Mouse (Mus musculus) stomach, embryonic 14.5 days (tissue): ENCODE results near the gene Clip1. TPM values are rescaled to one million over a fixed set of nuclear protein-coding genes. Genes with fewer than 3 reads are reported as not detected.

ENCODE experiments used
- ATAC-seq: fragments of 200-750 bp; cut with Nextera tagmentation; 2 replicates; pipeline ENCODE4 v1.8.0; 2017; ENCODE audit warnings: low read depth, moderate TSS enrichment; ENCODE audit not compliant: insufficient number of reproducible peaks, insufficient read depth, low FRiP score
- H3K27ac ChIP-seq: fragments of 300-500 bp; sonication (generic); 2 replicates; pipeline ENCODE4 v1.5.1; 2014; ENCODE audit warnings: mild to moderate bottlenecking, low read length, moderate library complexity, mixed read lengths
- H3K27me3 ChIP-seq: fragments of 300-500 bp; sonication (generic); 2 replicates; pipeline ENCODE4 v1.6.1; 2014; ENCODE audit warnings: low read length, control low read depth, mixed read lengths; ENCODE audit not compliant: control insufficient read depth, insufficient read depth
- H3K36me3 ChIP-seq: fragments of 300-500 bp; sonication (generic); 2 replicates; pipeline ENCODE4 v1.6.1; 2014; ENCODE audit warnings: mild to moderate bottlenecking, control low read depth, low read length, moderate library complexity, mixed read lengths; ENCODE audit not compliant: control insufficient read depth, insufficient read depth
- H3K4me1 ChIP-seq: fragments of 300-500 bp; sonication (generic); 2 replicates; pipeline ENCODE4 v1.6.1; 2014; ENCODE audit warnings: low read length, control low read depth, mixed read lengths; ENCODE audit not compliant: control insufficient read depth, insufficient read depth
- H3K4me2 ChIP-seq: fragments of 300-500 bp; sonication (generic); replicated peaks from 2 replicates; pipeline ENCODE4 v1.6.1; 2014; ENCODE audit warnings: low read depth, low read length, control low read depth
- H3K4me3 ChIP-seq: fragments of 300-500 bp; sonication (generic); 2 replicates; pipeline ENCODE4 v1.5.1; 2014; ENCODE audit warnings: low read depth, low read length, control low read depth
- H3K9ac ChIP-seq: fragments of 300-500 bp; sonication (generic); replicated peaks from 2 replicates; pipeline ENCODE4 v1.6.1; 2014; ENCODE audit warnings: low read depth, mild to moderate bottlenecking, control low read depth, low read length, moderate library complexity, mixed read lengths
- H3K9me3 ChIP-seq: fragments of 300-500 bp; sonication (generic); 2 replicates; pipeline ENCODE4 v1.6.1; 2016; ENCODE audit warnings: low read depth, low read length, control low read depth; ENCODE audit not compliant: control insufficient read depth
- WGBS: fragments of 180-500 bp; shearing (Covaris S2); extraction: QIAGEN DNeasy Blood & Tissue Kit; methylation state at CpG from one replicate; pipeline ENCODE4 v1.1.7; 2014; 5-methylcytosine and 5-hydroxymethylcytosine counted together
- polyA plus RNA-seq: library from polyadenylated mRNA; unstranded; fragments of >200 nt; fragmentation: Nextera tagmentation; extraction: Ambion mirVana; gene quantifications from 2 replicates; pipeline ENCODE4 v1.2.1, GENCODE M21; 2014

The Clip1 gene
- polyA plus RNA-seq, 1 experiment from 2014 or later: 39.5 TPM

- Histone ChIP-seq H3K9ac (no peak overlapping the region), H3K9me3 (no peaks in the 10 kb centered on the region), H3K27ac (no peak overlapping the region), H3K4me2 (no peak overlapping the region), H3K36me3 (no peaks in the 10 kb centered on the region), H3K4me3 (no peak overlapping the region), H3K27me3 (no peaks in the 10 kb centered on the region), H3K4me1 (peaks cover 16% of the 10 kb centered on the region; the same call in 1 of the 2 replicates)
- ATAC-seq: no peak
- 82% methylated on average over 7 of the region's 7 CpGs for WGBS
Measured at GRCm38 (mm10) chr5:123665956-123666355, 18.5 kb downstream of the Clip1 start.

DNA sequence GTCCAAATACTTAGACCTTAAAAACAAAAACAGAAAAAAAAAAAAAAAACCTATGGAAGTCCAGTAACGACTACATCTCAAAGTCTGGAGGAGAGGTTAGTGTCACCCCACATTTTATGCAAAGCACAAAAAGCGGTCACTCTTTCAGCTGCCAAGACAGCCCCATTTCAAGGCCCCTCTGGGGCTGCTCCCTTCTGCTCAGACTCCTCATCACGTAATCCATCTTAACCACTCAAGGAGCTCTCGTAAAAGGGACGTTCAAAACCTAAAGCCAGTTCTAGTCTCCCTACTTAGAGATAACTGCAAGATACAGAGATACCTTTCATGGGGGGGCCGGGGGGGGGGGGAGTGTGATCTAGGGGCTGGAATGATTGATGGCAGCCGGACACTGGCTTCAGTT, 20.1 kb downstream of the Clip1 start:
- ATAC-seq: no peak
- 63% methylated on average over 7 of the region's 7 CpGs for WGBS
- no peaks in the 10 kb centered on the region for H3K27me3 ChIP-seq

DNA sequence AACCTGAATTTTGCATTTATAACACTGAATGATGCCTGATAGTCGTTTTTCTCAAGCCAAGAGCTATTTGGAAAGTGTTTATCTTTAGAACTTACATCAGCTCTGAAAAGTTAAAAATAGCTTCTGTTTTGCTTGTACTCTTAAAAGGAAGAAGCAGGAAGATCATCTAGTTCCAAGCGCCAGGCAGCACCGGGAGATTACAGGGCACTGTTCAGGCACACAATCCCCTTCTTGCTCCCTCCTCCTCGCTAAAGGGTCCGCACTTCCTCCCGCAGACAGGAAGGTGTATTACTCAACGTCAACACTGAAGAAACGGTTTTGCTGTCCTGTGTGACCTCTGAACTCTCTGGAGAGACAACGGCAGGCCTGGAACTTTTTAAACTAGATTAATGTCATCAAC, 22.4 kb downstream of the Clip1 start:
- no peak overlapping the region for H3K9ac ChIP-seq
- no peaks in the 10 kb centered on the region for H3K9me3 ChIP-seq
- 0 out of 2 replicates have a peak overlapping the region, but pooled peaks have one; percentile 14 for H3K4me2 ChIP-seq
- H3K4me3 ChIP-seq: no peak overlapping the region
- peak overlapping the region; percentile 48; the same call in 1 of the 2 replicates for H3K27ac ChIP-seq
- H3K36me3 ChIP-seq: no peaks in the 10 kb centered on the region
- ATAC-seq: no peak
- 17% methylated on average over 9 of the region's 9 CpGs for WGBS
- no peaks in the 10 kb centered on the region for H3K27me3 ChIP-seq
- H3K4me1 ChIP-seq: peaks cover 11% of the 10 kb centered on the region; the same call in 1 of the 2 replicates

More for the DNA sequence above, 20.1 kb downstream of the Clip1 start:
- no peak overlapping the region for H3K4me2 ChIP-seq
- no peak overlapping the region for H3K27ac ChIP-seq
- no peak overlapping the region for H3K4me3 ChIP-seq
- peaks cover 11% of the 10 kb centered on the region; the same call in 1 of the 2 replicates for H3K4me1 ChIP-seq
- H3K36me3 ChIP-seq: no peaks in the 10 kb centered on the region
- no peak overlapping the region for H3K9ac ChIP-seq
- no peaks in the 10 kb centered on the region for H3K9me3 ChIP-seq

GRCm38 (mm10) chr5:123661602-123662001, 22.8 kb downstream of the Clip1 start:
- no peak overlapping the region for H3K9ac ChIP-seq
- H3K36me3 ChIP-seq: no peaks in the 10 kb centered on the region
- WGBS: 51% methylated on average over 3 of the region's 3 CpGs
- H3K4me2 ChIP-seq: no peak overlapping the region
- peaks cover 11% of the 10 kb centered on the region; the same call in 1 of the 2 replicates for H3K4me1 ChIP-seq
- H3K27ac ChIP-seq: peak overlapping the region; percentile 45; the same call in 1 of the 2 replicates
- H3K27me3 ChIP-seq: no peaks in the 10 kb centered on the region
- H3K4me3 ChIP-seq: no peak overlapping the region
- no peak for ATAC-seq
- H3K9me3 ChIP-seq: no peaks in the 10 kb centered on the region

DNA sequence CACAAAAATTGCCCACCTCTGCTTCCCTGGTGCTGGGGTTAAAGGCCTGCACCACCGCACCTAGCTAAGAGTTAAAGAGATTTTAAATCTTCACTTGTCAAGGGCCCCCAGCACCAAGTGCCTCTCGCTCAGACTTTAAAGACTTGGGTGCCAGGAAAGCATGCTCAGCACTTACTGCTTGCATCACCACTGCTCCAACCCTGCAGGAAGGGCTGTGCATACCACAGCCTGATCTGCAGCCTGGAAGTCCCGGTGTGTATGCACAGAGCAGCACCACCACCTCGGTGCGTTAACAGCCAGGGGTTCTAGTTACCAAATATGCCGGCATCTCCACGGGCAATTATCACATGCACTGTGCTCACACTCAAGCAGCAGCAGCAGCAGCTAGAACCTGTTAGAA, 26.8 kb downstream of the Clip1 start:
- no peaks in the 10 kb centered on the region for H3K27me3 ChIP-seq
- no peak overlapping the region for H3K4me2 ChIP-seq

DNA sequence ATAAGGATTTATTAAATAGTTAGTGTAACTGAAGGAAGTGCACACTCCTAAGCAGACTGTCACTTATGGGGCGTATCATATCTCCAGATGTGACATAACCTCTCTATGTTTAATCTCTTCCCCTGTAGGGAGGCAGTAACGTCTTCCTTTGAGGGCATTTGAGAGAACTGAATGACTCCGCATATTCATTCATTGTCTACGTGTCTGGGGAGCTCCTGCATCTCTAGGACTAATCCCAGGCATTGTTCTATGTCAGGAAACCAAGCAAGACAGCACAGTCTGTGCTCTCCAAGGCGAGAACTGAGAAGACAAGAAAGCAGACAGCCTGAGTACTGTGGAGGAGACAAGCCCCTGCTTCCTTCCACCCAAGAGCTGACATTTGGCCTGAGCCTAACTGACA, 29.5 kb downstream of the Clip1 start:
- H3K4me3 ChIP-seq: no peak overlapping the region
- no peaks in the 10 kb centered on the region for H3K9me3 ChIP-seq
- no peak overlapping the region for H3K4me2 ChIP-seq
- no peaks in the 10 kb centered on the region; the same call in none of the 2 replicates for H3K36me3 ChIP-seq
- H3K27me3 ChIP-seq: no peaks in the 10 kb centered on the region
- H3K4me1 ChIP-seq: no peaks in the 10 kb centered on the region
- no peak overlapping the region for H3K9ac ChIP-seq
- ATAC-seq: no peak
- 61% methylated on average over 5 of the region's 5 CpGs for WGBS
- H3K27ac ChIP-seq: no peak overlapping the region

More for the DNA sequence above, 26.8 kb downstream of the Clip1 start:
- H3K4me1 ChIP-seq: peaks cover 11% of the 10 kb centered on the region; the same call in 1 of the 2 replicates
- WGBS: 55% methylated on average over 7 of the region's 7 CpGs
- no peak overlapping the region for H3K9ac ChIP-seq
- no peaks in the 10 kb centered on the region for H3K9me3 ChIP-seq
- ATAC-seq: no peak
- H3K4me3 ChIP-seq: no peak overlapping the region
- H3K27ac ChIP-seq: no peak overlapping the region
- no peaks in the 10 kb centered on the region; the same call in none of the 2 replicates for H3K36me3 ChIP-seq

DNA sequence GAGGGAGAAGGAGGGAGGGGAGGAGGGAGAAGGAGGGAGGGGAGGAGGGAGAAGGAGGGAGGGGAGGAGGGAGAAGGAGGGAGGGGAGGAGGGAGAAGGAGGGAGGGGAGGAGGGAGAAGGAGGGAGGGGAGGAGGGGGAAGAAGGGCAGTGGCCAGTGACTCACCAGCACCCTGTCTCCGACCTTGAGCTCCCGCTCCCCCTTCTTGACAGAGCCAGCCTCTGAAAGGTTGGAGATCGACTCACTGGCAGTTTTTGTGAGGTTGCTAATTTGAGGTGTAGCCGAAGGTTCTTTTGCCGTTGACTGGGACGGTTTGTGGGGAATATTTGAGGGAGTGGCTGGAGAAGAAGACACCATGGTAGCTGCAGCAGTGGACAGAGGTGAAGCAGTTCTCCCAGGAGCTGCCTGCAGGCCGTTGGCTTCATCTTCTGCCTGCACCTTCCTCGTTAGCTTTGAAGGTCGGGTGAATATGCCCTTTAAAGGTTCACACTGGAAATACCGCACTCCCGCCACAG, 31.1 kb downstream of the Clip1 start:
- Histone ChIP-seq H3K4me2 (no peak overlapping the region), H3K9ac (no peak overlapping the region), H3K9me3 (no peaks in the 10 kb centered on the region), H3K4me3 (no peak overlapping the region), H3K27me3 (no peaks in the 10 kb centered on the region), H3K27ac (no peak overlapping the region), H3K4me1 (no peaks in the 10 kb centered on the region), H3K36me3 (no peaks in the 10 kb centered on the region; the same call in none of the 2 replicates)
- 90% methylated on average over 11 of the region's 11 CpGs for WGBS
- ATAC-seq: no peak

DNA sequence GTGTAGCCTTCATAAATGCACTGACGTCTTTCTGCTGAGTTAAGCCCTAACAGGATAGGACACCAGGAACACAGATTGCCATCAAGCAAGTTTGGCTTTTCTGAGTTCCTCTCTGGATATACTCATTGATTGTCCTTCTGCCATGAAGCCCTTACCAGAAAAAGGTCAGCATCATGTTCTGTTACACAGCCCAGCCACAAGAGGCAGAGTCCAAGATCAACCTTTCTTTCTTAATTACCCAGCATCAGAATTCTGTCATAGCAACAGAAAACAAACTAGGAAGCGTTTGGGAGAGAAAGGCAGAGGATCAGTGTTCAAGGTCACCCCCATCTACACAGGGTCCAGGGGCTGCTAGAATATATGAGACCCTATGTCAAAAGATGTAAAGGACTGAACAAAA, 33.6 kb downstream of the Clip1 start:
- Histone ChIP-seq H3K27me3 (no peaks in the 10 kb centered on the region), H3K4me2 (no peak overlapping the region), H3K4me1 (no peaks in the 10 kb centered on the region), H3K4me3 (no peak overlapping the region), H3K9ac (no peak overlapping the region), H3K9me3 (no peaks in the 10 kb centered on the region), H3K27ac (no peak overlapping the region), H3K36me3 (peaks cover 15% of the 10 kb centered on the region)
- ATAC-seq: no peak
- 62% methylated on average over 2 of the region's 2 CpGs for WGBS

GRCm38 (mm10) chr5:123642401-123642800, 42.0 kb downstream of the Clip1 start:
- peaks cover 42% of the 10 kb centered on the region for H3K36me3 ChIP-seq
- no peaks in the 10 kb centered on the region for H3K9me3 ChIP-seq
- no peak for ATAC-seq
- no peak overlapping the region for H3K27ac ChIP-seq
- no peaks in the 10 kb centered on the region for H3K27me3 ChIP-seq
- no peak overlapping the region for H3K4me3 ChIP-seq
- H3K9ac ChIP-seq: no peak overlapping the region
- 95% methylated on average over 17 of the region's 17 CpGs for WGBS
- H3K4me2 ChIP-seq: no peak overlapping the region
- no peaks in the 10 kb centered on the region for H3K4me1 ChIP-seq
